Mouse (Mus musculus): Measurements from ENCODE around the gene Slc19a1.

The Slc19a1 gene

DNA sequence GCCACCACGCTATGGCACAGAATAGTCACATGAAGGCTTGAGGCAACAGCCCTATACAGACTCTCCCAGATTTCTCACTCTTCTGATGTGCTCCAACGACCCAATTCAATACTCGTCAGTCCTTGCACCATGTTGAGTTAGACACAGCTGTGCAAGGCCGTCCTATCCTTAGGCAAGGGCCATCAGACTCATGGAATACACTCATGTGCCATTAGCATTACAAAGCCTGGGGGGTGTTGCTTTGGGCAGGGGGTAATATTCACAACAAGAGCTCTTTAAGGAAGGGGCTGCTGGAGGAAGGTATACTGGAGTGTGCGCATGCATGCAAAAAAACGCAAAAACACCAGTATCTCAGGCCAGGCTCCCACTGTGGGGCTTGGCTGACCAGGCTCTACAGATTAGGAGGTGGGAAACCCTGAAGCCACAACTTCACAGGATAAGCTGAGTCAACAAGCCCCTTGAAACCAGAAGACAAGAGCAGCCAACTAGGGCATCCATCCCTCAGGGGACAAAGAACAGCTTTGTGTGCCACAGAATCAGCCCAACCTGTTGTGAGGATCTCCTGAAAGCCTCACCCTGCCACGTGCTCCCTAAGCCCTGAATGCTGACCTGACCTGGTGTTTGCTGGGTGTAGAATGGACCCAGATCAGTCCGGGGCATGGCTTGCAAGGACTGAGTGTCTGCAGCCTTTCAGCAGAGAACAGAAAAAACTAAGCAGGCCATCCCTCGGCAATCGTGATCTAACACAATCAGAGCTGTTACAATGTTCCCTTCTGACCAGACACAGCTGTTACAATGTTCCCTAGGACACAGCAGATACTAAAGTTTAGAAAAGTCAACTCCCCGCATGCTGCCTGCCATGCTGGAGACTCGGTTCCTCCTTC, 65.2 kb downstream of the Slc19a1 start:
- no peak for DNase-seq

DNA sequence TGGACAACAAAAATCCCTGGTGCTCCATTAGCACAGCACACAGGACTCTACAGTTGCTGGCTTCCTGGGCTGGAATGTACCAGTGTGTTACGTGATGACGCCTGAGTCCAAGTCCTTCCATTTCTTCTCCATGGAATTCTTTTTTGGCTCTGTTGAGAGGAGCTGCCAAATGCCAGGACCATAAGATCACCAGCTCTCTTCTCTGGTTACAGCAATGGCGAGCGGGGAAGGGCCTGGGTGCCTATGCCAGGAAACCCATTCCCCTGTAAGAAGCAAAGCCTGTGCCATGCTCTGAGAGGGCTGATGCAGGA, 65.8 kb downstream of the Slc19a1 start:
- DNase-seq: no peak

- DNase-seq: no peak
Measured at GRCm38 (mm10) chr10:77098619-77099018, 66.6 kb downstream of the Slc19a1 start.

DNA sequence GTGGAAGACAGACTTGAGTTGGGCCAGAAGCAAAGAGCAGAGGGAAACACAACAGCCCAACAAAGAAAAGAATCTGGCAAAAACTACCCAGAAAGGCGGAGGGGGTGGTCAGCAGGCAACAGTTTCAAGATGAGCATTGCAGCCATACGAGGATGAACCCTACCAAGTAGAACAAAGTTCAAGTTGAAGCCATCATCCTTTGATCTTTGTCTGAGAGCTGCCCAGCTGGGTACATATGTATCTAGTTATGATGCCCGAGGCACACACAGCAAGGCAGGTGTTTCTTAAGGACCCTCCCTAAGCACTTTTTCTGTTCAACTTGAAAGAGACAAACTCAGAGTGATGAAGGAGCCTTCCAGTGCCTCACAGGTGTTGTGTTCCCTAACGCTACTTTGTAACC, 67.7 kb downstream of the Slc19a1 start:
- DNase-seq: no peak

DNA sequence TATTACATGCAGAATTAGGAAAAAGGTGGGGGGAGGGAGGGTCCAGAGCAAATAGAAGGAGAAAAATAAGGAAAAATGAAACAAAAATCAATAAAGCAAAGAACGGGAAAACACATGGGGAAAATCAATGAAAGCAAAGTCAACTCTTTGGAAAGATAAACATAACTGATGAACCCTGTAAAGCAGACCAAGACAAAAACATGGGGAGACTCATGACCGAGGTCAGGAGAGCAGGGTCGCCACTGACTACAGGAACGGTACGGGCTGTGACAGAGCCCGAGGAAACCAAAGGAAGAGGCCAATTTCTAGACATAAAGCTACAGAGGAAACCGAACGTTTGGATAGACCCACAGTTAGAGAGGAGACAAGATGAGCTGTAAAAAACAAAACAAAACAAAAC, 71.6 kb downstream of the Slc19a1 start:
- DNase-seq: no peak

- no peak for DNase-seq
Measured at GRCm38 (mm10) chr10:77104327-77104726, 72.3 kb downstream of the Slc19a1 start.

DNA sequence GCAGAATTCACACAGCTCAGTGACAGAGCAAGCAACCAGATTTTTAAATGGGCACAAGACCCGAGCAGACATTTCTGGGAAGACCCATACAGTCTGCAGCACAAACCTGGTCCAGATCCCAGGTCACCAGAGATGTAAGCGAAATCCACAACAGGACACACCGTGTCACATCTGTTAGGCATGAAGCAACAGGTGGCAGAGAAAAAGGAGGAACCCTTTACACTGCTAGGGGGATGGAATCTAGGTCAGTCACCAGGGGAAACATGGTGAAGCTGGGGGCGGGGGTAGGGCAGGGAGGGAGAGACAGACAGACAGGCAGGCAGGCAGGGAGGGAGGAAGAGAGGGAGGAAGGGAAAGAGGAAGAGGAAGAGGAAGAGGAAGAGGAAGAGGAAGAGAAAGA, 76.1 kb downstream of the Slc19a1 start:
- no peak for DNase-seq

DNA sequence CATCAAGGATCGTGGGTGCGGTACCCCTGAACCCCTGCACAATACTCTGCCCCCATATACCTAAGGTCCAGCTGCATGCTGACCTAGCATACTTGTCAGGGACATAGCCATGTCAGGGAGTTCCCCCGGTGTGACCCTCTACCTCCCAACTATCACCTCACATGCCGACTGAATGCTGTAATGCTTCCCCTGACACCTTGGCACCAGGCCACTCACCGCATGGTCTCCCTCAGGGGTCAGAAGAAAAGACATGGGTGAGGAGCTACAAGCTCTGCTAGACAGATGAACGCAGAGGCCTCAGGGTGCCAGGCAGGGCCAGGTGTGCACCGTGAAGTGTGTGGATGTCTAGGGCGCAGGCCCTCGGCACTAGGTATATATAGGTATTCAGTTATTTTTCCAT, 78.0 kb downstream of the Slc19a1 start:
- DNase-seq: peak; percentile 84

Data from kidney, postnatal 10 days (tissue).